Mouse (Mus musculus): ENCODE data around the gene Cog8.
"Not testable (repeated sequence)": the region's sequence is repeated elsewhere in the genome, so short reads cannot be mapped to it uniquely, and the experiment has no call there.

Cog8 gene

GRCm38 (mm10) chr8:107040632-107041031 is 15.9 kb downstream of the Cog8 start:
- no peak for DNase-seq

- DNase-seq, result no peak
These were observed 19.9 kb downstream of the Cog8 start for GRCm38 (mm10) chr8:107036626-107037025.

- no peak for DNase-seq
These were observed 20.8 kb downstream of the Cog8 start for GRCm38 (mm10) chr8:107035641-107036040.

GRCm38 (mm10) chr8:107033609-107034008 is 22.9 kb downstream of the Cog8 start:
- not testable (repeated sequence) for DNase-seq

GRCm38 (mm10) chr8:107031577-107032090 is 24.9 kb downstream of the Cog8 start:
- DNase-seq, result no peak

GRCm38 (mm10) chr8:107030650-107031576 is 25.6 kb downstream of the Cog8 start, which contains the start of gene Vps4a:
Gene Vps4a (plus strand): TSS chr8:107031222.
- DNase-seq, result peak; percentile 98 to 99

- DNase-seq, result peak; percentile 12 to 21
These were observed 26.4 kb downstream of the Cog8 start for GRCm38 (mm10) chr8:107030058-107030457.

GRCm38 (mm10) chr8:107029310-107029709 is 27.2 kb downstream of the Cog8 start:
- no peak for DNase-seq

- DNase-seq, result no peak
These were observed 33.0 kb downstream of the Cog8 start for GRCm38 (mm10) chr8:107023479-107023878.

- no peak for DNase-seq
These were observed 41.6 kb downstream of the Cog8 start for GRCm38 (mm10) chr8:107014915-107015314.

- no peak for DNase-seq
These were observed 43.8 kb downstream of the Cog8 start for GRCm38 (mm10) chr8:107012666-107013065.

GRCm38 (mm10) chr8:107007795-107008194 is 48.7 kb downstream of the Cog8 start:
- no peak for DNase-seq

GRCm38 (mm10) chr8:107002532-107002931 is 54.0 kb downstream of the Cog8 start:
- peak; percentile 91 to 93 for DNase-seq

- no peak for DNase-seq
These were observed 57.4 kb downstream of the Cog8 start for GRCm38 (mm10) chr8:106999068-106999467.

GRCm38 (mm10) chr8:106997416-106997815 is 59.1 kb downstream of the Cog8 start:
- no peak for DNase-seq

- DNase-seq, result peak; percentile 25 to 26
These were observed 60.1 kb downstream of the Cog8 start for GRCm38 (mm10) chr8:106996339-106996738.
